Mouse (Mus musculus) spleen, adult 2 months (tissue): ENCODE results near the gene Gm9049. TPM values are rescaled to one million over a fixed set of nuclear protein-coding genes. Genes with fewer than 3 reads are reported as not detected.
A peak's percentile ranks its signal among the peaks of the same experiment; 100 is the strongest.
"Not testable (repeated sequence)": the region's sequence is repeated elsewhere in the genome, so short reads cannot be mapped to it uniquely, and the experiment has no call there.

Experiments used
- DNase-seq, 2 experiments: peaks; one replicate each; pipeline versions ENCODE4 v3.0.0 to v3.0.0-alpha.2; 2012 to 2021; ENCODE audit warnings: low spot score in 2 of 2, low read depth in 1 of 2
- H3K27ac ChIP-seq: fragments of 200-500 bp; 2 replicates; pipeline ENCODE4 v1.5.1; 2012; ENCODE audit warnings: low read length, inconsistent platforms; ENCODE audit not compliant: insufficient read depth
- H3K27me3 ChIP-seq: fragments of 200-500 bp; 2 replicates; pipeline ENCODE4 v1.6.1; 2012; ENCODE audit warnings: mild to moderate bottlenecking, moderate library complexity, low read length, inconsistent platforms; ENCODE audit not compliant: control insufficient read depth, insufficient read depth
- H3K36me3 ChIP-seq: fragments of 200-500 bp; 2 replicates; pipeline ENCODE4 v1.6.1; 2012; ENCODE audit warnings: mild to moderate bottlenecking, low read length, inconsistent platforms; ENCODE audit not compliant: control insufficient read depth, insufficient read depth
- H3K4me1 ChIP-seq: fragments of 200-500 bp; 2 replicates; pipeline ENCODE4 v1.6.1; 2011; ENCODE audit warnings: inconsistent platforms; ENCODE audit not compliant: control insufficient read depth, insufficient read depth, insufficient read length
- H3K4me3 ChIP-seq: fragments of 200-500 bp; 2 replicates; pipeline ENCODE4 v1.5.1; 2011; ENCODE audit warnings: mild to moderate bottlenecking, inconsistent platforms; ENCODE audit not compliant: insufficient read depth, insufficient read length; ENCODE audit errors: extremely low read depth
- CTCF ChIP-seq: fragments of 200-500 bp; IDR thresholded peaks from 2 replicates; pipeline ENCODE4 v1.5.1; 2011; ENCODE audit warnings: mild to moderate bottlenecking, inconsistent platforms; ENCODE audit not compliant: insufficient read depth, insufficient read length, insufficient replicate concordance; ENCODE audit errors: extremely low read depth
- POLR2A ChIP-seq: fragments of 200-500 bp; IDR thresholded peaks from 2 replicates; pipeline ENCODE4 v1.6.1; 2011; ENCODE audit warnings: low read depth, low read length, inconsistent platforms
- WGBS: fragments of 180-500 bp; shearing (Covaris S2); methylation state at CpG from one replicate; pipeline ENCODE4 v1.1.7; 2018; 5-methylcytosine and 5-hydroxymethylcytosine counted together
- polyA plus RNA-seq: library from polyadenylated mRNA; depleted of rRNA; stranded (reverse); fragments of >200 nt; gene quantifications from 2 replicates; pipeline ENCODE4 v1.2.3, GENCODE M21; 2012; rRNA removed

The Gm9049 gene
- 0.04 TPM in 1 of 2 replicates, not detected in the other for polyA plus RNA-seq

- not testable (repeated sequence) for H3K4me1 ChIP-seq, H3K27me3 ChIP-seq, H3K27ac ChIP-seq, H3K36me3 ChIP-seq, DNase-seq, H3K4me3 ChIP-seq
- 90% methylated on average over 1 of the region's 11 CpGs for WGBS
Measured at GRCm38 (mm10) chr10:118354005-118354404, at the start of gene Gm9049. Gm9049 (minus strand) TSS chr10:118354105.

- Histone ChIP-seq H3K36me3 (no peaks in the 10 kb centered on the region), H3K4me1 (no peaks in the 10 kb centered on the region), H3K27me3 (no peaks in the 10 kb centered on the region), H3K4me3 (no peak overlapping the region), H3K27ac (no peak overlapping the region)
- no peak for DNase-seq
- WGBS: 76% methylated on average over 16 of the region's 16 CpGs
- no peak for TF ChIP-seq CTCF
- no peak for TF ChIP-seq POLR2A
Measured at GRCm38 (mm10) chr10:118399917-118400316, 46.0 kb upstream of the Gm9049 start.

DNA sequence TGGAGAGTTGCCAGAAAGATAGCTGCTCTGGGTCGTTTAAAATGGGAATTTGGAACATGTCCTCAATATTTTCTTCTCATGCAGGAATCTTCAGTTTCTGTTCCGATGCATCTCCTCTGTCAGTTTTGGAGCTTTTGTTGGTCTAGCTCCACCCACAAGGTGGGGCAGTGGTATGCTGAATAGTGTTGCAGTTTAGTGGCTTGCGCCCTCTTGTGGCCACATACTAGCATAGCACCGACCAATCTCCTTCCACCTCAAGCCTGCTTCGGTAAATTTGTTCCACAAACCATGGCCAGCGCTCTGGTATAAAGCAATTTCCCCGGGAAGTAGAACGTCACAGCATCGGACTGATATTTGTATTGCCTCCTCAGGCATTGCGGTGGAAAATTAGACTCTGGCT lies 16.5 kb upstream of the Gm9049 start:
- no peaks in the 10 kb centered on the region for H3K36me3 ChIP-seq
- no peaks in the 10 kb centered on the region for H3K27me3 ChIP-seq
- H3K4me1 ChIP-seq: no peaks in the 10 kb centered on the region
- WGBS: 5% methylated on average over 10 of the region's 10 CpGs
- no peak overlapping the region for H3K27ac ChIP-seq
- TF ChIP-seq CTCF (peak; percentile 90; the same call in 1 of the 2 replicates), POLR2A (no peak)
- no peak overlapping the region for H3K4me3 ChIP-seq
- DNase-seq: peak; percentile 67 to 74

DNA sequence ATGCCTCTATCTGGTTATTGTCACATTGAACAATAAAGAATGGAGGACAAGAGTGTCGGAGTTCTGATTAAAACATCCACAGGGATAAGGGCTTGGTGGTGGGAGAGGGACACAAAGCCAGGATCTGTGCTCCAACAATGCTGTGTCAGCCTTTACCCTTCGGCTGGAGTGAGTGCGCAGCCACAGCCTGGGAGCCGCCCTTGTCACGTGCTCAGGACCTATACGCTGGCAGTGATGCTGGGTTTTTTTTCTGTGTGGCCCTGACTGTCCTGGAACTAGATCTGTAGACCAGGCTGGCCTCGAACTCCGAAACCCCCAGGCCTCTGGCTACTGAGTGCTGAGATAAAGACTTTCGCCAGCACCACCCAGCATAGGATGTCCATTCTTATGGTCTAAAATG lies 15.6 kb upstream of the Gm9049 start:
- Histone ChIP-seq H3K36me3 (no peaks in the 10 kb centered on the region), H3K4me1 (no peaks in the 10 kb centered on the region), H3K4me3 (no peak overlapping the region), H3K27me3 (no peaks in the 10 kb centered on the region), H3K27ac (no peak overlapping the region)
- 95% methylated on average over 9 of the region's 9 CpGs for WGBS
- DNase-seq: no peak
- TF ChIP-seq CTCF: no peak
- TF ChIP-seq POLR2A: no peak

GRCm38 (mm10) chr10:118348579-118348978 lies 5.3 kb downstream of the Gm9049 start, which contains the start of gene Gm9048:
Gm9048 (minus strand) TSS chr10:118348679.
- not testable (repeated sequence) for H3K27ac ChIP-seq, DNase-seq, H3K27me3 ChIP-seq, H3K36me3 ChIP-seq, H3K4me1 ChIP-seq, H3K4me3 ChIP-seq
- WGBS: 75% methylated on average over 1 of the region's 14 CpGs

- H3K4me3 ChIP-seq, H3K4me1 ChIP-seq, H3K27ac ChIP-seq, H3K27me3 ChIP-seq, DNase-seq, H3K36me3 ChIP-seq: not testable (repeated sequence)
- no CpG with 5 or more reads among the region's 14 CpGs for WGBS
Measured at GRCm38 (mm10) chr10:118343155-118343554, 10.8 kb downstream of the Gm9049 start, which contains the start of gene Gm9046. Gm9046 (minus strand) TSS chr10:118343255.

DNA sequence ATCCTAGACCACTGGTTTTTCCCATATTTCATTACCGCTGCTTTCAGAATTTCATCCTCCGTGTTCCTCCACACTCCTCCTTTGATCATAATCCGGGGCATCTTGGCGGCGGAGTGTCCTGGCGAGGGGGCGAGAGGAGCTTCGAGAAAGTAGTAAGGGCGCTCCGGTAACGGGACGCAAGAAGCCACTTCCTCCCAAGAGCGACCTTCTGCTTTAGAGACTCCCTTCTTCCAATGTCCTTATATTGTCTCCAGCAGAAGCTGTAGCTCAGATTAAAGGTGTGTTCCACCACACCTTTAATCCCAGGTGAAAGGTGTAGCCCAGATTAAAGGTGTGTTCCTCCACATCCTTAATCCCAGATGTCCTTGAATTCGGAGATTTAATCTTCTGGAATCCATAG lies 16.2 kb downstream of the Gm9049 start, which contains the start of gene Gm9045:
Gene Gm9045 (minus strand): TSS at position 101 of the 400 bp plus-strand sequence.
- DNase-seq, H3K36me3 ChIP-seq, H3K27me3 ChIP-seq, H3K27ac ChIP-seq, H3K4me3 ChIP-seq, H3K4me1 ChIP-seq: not testable (repeated sequence)
- WGBS: no CpG with 5 or more reads among the region's 14 CpGs

DNA sequence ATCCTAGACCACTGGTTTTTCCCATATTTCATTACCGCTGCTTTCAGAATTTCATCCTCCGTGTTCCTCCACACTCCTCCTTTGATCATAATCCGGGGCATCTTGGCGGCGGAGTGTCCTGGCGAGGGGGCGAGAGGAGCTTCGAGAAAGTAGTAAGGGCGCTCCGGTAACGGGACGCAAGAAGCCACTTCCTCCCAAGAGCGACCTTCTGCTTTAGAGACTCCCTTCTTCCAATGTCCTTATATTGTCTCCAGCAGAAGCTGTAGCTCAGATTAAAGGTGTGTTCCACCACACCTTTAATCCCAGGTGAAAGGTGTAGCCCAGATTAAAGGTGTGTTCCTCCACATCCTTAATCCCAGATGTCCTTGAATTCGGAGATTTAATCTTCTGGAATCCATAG lies 21.6 kb downstream of the Gm9049 start, which contains the start of gene Gm9044:
Gene Gm9044 (minus strand): TSS at position 101 of the 400 bp plus-strand sequence.
- H3K4me3 ChIP-seq, H3K4me1 ChIP-seq, H3K27me3 ChIP-seq, H3K27ac ChIP-seq, H3K36me3 ChIP-seq, DNase-seq: not testable (repeated sequence)
- WGBS: no CpG with 5 or more reads among the region's 14 CpGs

- DNase-seq, H3K27ac ChIP-seq: not testable (repeated sequence)
- WGBS: no CpG with 5 or more reads among the region's 11 CpGs
Measured at GRCm38 (mm10) chr10:118326869-118327268, 27.0 kb downstream of the Gm9049 start, which contains the start of gene Gm9040. Gm9040 (minus strand) TSS chr10:118326969.

More at GRCm38 (mm10) chr10:118326869-118327268, 27.0 kb downstream of the Gm9049 start, which contains the start of gene Gm9040:
- not testable (repeated sequence) for H3K4me3 ChIP-seq, H3K4me1 ChIP-seq, H3K27me3 ChIP-seq, H3K36me3 ChIP-seq
